Mouse (Mus musculus) stomach, postnatal 0 days (tissue): ENCODE measurements around the gene Myo1c. TPM values are rescaled to one million over a fixed set of nuclear protein-coding genes. Genes with fewer than 3 reads are reported as not detected.

Experiments used
- ATAC-seq: fragments of 200-750 bp; cut with Nextera tagmentation; 2 replicates; pipeline ENCODE4 v1.8.0; 2017; ENCODE audit not compliant: low FRiP score, low TSS enrichment
- DNase-seq: peaks from one replicate; pipeline ENCODE4 v3.0.0-alpha.2; 2016; ENCODE audit warnings: low spot score
- H3K27ac ChIP-seq: fragments of 300-500 bp; sonication (generic); replicated peaks from 2 replicates; pipeline ENCODE4 v1.5.1; 2014; ENCODE audit warnings: mild to moderate bottlenecking, control low read depth
- H3K27me3 ChIP-seq: fragments of 300-500 bp; sonication (generic); 2 replicates; pipeline ENCODE4 v1.6.1; 2014; ENCODE audit warnings: low read length; ENCODE audit not compliant: control insufficient read depth, insufficient read depth
- H3K36me3 ChIP-seq: fragments of 300-500 bp; sonication (generic); 2 replicates; pipeline ENCODE4 v1.6.1; 2014; ENCODE audit warnings: low read length, mixed read lengths; ENCODE audit not compliant: control insufficient read depth, insufficient read depth
- H3K4me1 ChIP-seq: fragments of 300-500 bp; sonication (generic); replicated peaks from 2 replicates; pipeline ENCODE4 v1.6.1; 2014; ENCODE audit warnings: antibody characterized with exemption; ENCODE audit not compliant: control insufficient read depth, insufficient read depth
- H3K4me2 ChIP-seq: fragments of 300-500 bp; sonication (generic); replicated peaks from 2 replicates; pipeline ENCODE4 v1.6.1; 2014; ENCODE audit warnings: low read depth, mild to moderate bottlenecking, control low read depth, moderate library complexity
- H3K4me3 ChIP-seq: fragments of 300-500 bp; sonication (generic); 2 replicates; pipeline ENCODE4 v1.5.1; 2014; ENCODE audit warnings: low read depth, low read length, control low read depth
- H3K9ac ChIP-seq: fragments of 300-500 bp; sonication (generic); 2 replicates; pipeline ENCODE4 v1.6.1; 2014; ENCODE audit warnings: mild to moderate bottlenecking, low read length, control low read depth, mixed read lengths
- H3K9me3 ChIP-seq: fragments of 300-500 bp; sonication (generic); 2 replicates; pipeline ENCODE4 v1.6.1; 2016; ENCODE audit warnings: low read length; ENCODE audit not compliant: control insufficient read depth
- CTCF ChIP-seq: IDR thresholded peaks from 2 replicates; pipeline ENCODE4 v1.5.1; 2016; ENCODE audit warnings: antibody characterized with exemption, low read depth, mild to moderate bottlenecking, moderate library complexity
- EP300 ChIP-seq: optimal IDR thresholded peaks from 2 replicates; pipeline ENCODE3; 2016; ENCODE audit warnings: antibody characterized with exemption
- WGBS: fragments of 180-500 bp; shearing (Covaris S2); extraction: QIAGEN DNeasy Blood & Tissue Kit; methylation state at CpG from one replicate; pipeline ENCODE4 v1.1.7; 2014; 5-methylcytosine and 5-hydroxymethylcytosine counted together
- polyA plus RNA-seq: library from polyadenylated mRNA; unstranded; fragments of >200 nt; fragmentation: Nextera tagmentation; extraction: Ambion mirVana; gene quantifications from 2 replicates; pipeline ENCODE4 v1.2.1, GENCODE M21; 2015

The Myo1c gene
- polyA plus RNA-seq, 1 experiment from 2014 or later, result 41.9 TPM

DNA sequence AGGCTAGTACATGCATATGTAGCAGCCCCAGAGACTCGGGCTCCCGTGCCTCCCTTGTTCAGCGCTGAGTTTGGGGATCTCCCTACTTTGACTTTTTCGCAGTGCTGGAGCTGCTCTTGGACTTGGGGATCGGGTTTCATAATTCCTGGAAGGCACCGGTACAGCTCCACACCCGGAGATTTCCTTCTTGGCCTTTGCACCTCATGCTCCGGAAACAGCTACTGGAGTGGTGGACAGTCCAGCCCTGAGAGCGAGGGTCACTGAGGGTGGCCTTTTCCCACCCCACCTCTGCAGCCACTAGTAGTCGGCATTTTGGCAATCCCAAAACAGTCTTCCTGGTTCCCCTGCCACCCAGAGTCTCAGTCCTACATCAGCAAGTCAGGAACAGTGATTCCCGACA, 15.0 kb upstream of the Myo1c start:
- WGBS, result 54% methylated on average over 11 of the region's 11 CpGs

DNA sequence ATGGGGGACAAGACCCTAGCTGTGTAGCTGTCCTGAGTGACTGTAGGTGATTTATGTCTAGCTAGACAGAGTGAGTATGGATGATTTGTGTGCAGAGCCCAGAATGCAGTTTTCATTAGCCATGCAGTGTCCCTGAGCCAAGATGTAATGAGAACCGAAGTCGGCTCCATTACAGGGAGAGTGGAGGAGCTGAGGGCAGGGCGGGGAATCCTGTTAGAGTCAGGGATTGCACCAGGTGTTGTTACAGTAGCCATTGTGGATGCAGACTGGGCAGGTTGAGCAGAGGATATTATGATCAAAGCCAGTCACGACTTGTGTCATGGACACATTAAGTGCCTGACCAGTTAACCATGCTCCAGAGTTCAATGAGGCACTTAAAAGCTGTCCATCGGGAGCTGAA, 7.0 kb upstream of the Myo1c start:
- WGBS, result 79% methylated on average over 5 of the region's 5 CpGs

More for the DNA sequence above, 15.0 kb upstream of the Myo1c start:
- no peaks in the 10 kb centered on the region for H3K9me3 ChIP-seq
- DNase-seq (peak; percentile 51), ATAC-seq (peak; percentile 16; the same call in 1 of the 2 replicates)
- no peak overlapping the region for H3K4me3 ChIP-seq
- H3K27me3 ChIP-seq, result no peaks in the 10 kb centered on the region
- peak overlapping the region; percentile 37 for H3K27ac ChIP-seq
- no peak overlapping the region for H3K4me2 ChIP-seq
- H3K4me1 ChIP-seq, result 0 out of 2 replicates have a peak, but pooled peaks cover 5% of the 10 kb centered on the region
- 0 out of 2 replicates have a peak, but pooled peaks cover 11% of the 10 kb centered on the region for H3K36me3 ChIP-seq
- H3K9ac ChIP-seq, result no peak overlapping the region
- TF ChIP-seq CTCF (0 out of 2 replicates have a peak, but pooled peaks have one; percentile 1), EP300 (no peak)

DNA sequence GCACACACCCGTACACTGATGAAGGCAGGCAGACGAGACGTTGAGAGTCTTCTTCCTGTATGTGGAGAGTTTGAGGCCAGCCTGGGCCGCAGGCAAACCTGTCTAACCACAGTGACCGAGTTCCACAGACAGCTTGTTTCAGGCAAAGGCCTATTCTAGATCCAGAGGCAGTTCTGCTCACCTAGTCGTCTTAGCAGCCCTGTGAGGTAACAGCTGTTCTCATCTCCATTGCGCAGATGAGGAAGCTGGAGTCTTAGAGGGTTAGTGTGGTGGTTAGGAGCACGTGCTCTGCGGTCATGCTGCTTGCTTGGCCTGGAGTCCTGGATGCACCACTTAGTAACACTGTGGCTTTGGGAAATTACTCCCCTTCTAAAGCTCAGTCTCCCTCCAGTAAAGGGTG, 5.6 kb upstream of the Myo1c start:
- no peak overlapping the region for H3K4me3 ChIP-seq
- H3K27me3 ChIP-seq, result no peaks in the 10 kb centered on the region
- 0 out of 2 replicates have a peak, but pooled peaks cover 2% of the 10 kb centered on the region for H3K36me3 ChIP-seq
- WGBS, result 75% methylated on average over 9 of the region's 9 CpGs
- no peak for TF ChIP-seq CTCF
- TF ChIP-seq EP300, result no peak
- H3K9me3 ChIP-seq, result no peaks in the 10 kb centered on the region
- H3K4me1 ChIP-seq, result 0 out of 2 replicates have a peak, but pooled peaks cover 2% of the 10 kb centered on the region
- H3K9ac ChIP-seq, result no peak overlapping the region
- no peak overlapping the region for H3K27ac ChIP-seq
- DNase-seq (no peak), ATAC-seq (no peak)
- no peak overlapping the region for H3K4me2 ChIP-seq

More for the DNA sequence above, 7.0 kb upstream of the Myo1c start:
- Histone ChIP-seq H3K36me3 (0 out of 2 replicates have a peak, but pooled peaks cover 5% of the 10 kb centered on the region), H3K4me1 (0 out of 2 replicates have a peak, but pooled peaks cover under 1% of the 10 kb centered on the region), H3K4me3 (no peak overlapping the region), H3K4me2 (no peak overlapping the region), H3K9ac (no peak overlapping the region), H3K27me3 (no peaks in the 10 kb centered on the region), H3K9me3 (no peaks in the 10 kb centered on the region), H3K27ac (no peak overlapping the region)
- no peak for ATAC-seq
- no peak for TF ChIP-seq EP300
- no peak for TF ChIP-seq CTCF
- DNase-seq, result no peak

DNA sequence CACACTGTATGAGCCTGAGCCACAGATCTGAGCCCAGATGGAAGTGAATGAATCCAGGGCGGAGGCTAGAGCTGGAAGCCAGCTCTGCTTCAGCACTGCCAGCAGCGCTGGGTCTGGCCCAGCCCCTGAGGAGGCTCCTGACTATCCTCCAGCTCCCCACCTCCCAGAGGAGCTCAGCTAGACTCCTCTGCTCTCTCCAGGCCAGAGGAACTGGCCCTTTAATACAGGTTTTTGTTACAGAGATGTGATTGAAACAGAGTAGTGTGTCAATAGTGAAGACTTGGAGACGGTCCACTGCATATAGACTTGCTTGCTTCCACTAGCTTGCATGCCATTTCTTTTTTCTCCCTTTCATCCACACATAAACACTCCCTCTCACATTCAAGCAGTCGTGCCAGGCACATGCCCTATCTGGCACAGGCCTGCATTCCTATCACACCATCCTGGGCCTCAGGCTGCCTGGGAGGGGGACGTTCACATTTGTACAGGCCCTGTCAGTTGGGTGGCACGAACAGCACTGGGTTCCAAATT, 2.6 kb upstream of the Myo1c start:
- Histone ChIP-seq H3K27me3 (no peaks in the 10 kb centered on the region), H3K4me3 (no peak overlapping the region), H3K9me3 (no peaks in the 10 kb centered on the region), H3K36me3 (0 out of 2 replicates have a peak, but pooled peaks cover 2% of the 10 kb centered on the region), H3K27ac (peak overlapping the region; percentile 81), H3K9ac (0 out of 2 replicates have a peak overlapping the region, but pooled peaks have one; percentile 18), H3K4me2 (no peak overlapping the region), H3K4me1 (0 out of 2 replicates have a peak, but pooled peaks cover 2% of the 10 kb centered on the region)
- TF ChIP-seq CTCF (no peak), EP300 (no peak)
- WGBS, result 40% methylated on average over 6 of the region's 6 CpGs
- peak; percentile 51 for DNase-seq
- peak; percentile 22; the same call in 1 of the 2 replicates for ATAC-seq

- 57% methylated on average over 4 of the region's 4 CpGs for WGBS
- H3K36me3 ChIP-seq, result 0 out of 2 replicates have a peak, but pooled peaks cover 2% of the 10 kb centered on the region
- no peaks in the 10 kb centered on the region for H3K27me3 ChIP-seq
- peak overlapping the region; percentile 69 for H3K27ac ChIP-seq
- H3K9me3 ChIP-seq, result no peaks in the 10 kb centered on the region
- H3K4me1 ChIP-seq, result peaks cover 2% of the 10 kb centered on the region; the same call in 1 of the 2 replicates
- no peak overlapping the region for H3K4me2 ChIP-seq
- peak overlapping the region; percentile 27; the same call in 1 of the 2 replicates for H3K9ac ChIP-seq
- H3K4me3 ChIP-seq, result no peak overlapping the region
- ATAC-seq, result no peak
- no peak for DNase-seq
- no peak for TF ChIP-seq CTCF
- no peak for TF ChIP-seq EP300
These were observed 1.1 kb upstream of the Myo1c start for GRCm38 (mm10) chr11:75649155-75649561.

GRCm38 (mm10) chr11:75650958-75651425, 688 bp downstream of the Myo1c start:
- Histone ChIP-seq H3K9me3 (no peaks in the 10 kb centered on the region), H3K4me3 (peak overlapping the region; percentile 62), H3K27me3 (no peaks in the 10 kb centered on the region), H3K9ac (peak overlapping the region; percentile 83), H3K27ac (peak overlapping the region; percentile 97), H3K36me3 (0 out of 2 replicates have a peak, but pooled peaks cover 2% of the 10 kb centered on the region), H3K4me2 (peak overlapping the region; percentile 87), H3K4me1 (peaks cover 13% of the 10 kb centered on the region)
- 41% methylated on average over 13 of the region's 13 CpGs for WGBS
- ATAC-seq (no peak), DNase-seq (no peak)
- TF ChIP-seq CTCF (no peak), EP300 (no peak)
